Mouse (Mus musculus): ENCODE measurements around the gene Mpped1. TPM values are rescaled to one million over a fixed set of nuclear protein-coding genes. Genes with fewer than 3 reads are reported as not detected.

The Mpped1 gene
- polyA plus RNA-seq, 1 experiment from 2014 or later: 39.2 TPM

GRCm38 (mm10) chr15:83801011-83801410, 21.7 kb downstream of the Mpped1 start:
- no peak for DNase-seq (ENCODE audit: low spot score)
- no peak overlapping the region for H3K27ac ChIP-seq (ENCODE audit: low read depth, low read length)
- WGBS: 87% methylated on average over 5 of the region's 5 CpGs
- H3K4me3 ChIP-seq (ENCODE audit: low read depth, low read length): no peak overlapping the region
- 0 out of 2 replicates have a peak, but pooled peaks cover 1% of the 10 kb centered on the region for H3K4me1 ChIP-seq (replicated peaks; ENCODE audit: control insufficient read depth, insufficient read depth, low read length)
- no peaks in the 10 kb centered on the region; the same call in 1 of the 2 replicates for H3K36me3 ChIP-seq (ENCODE audit: control insufficient read depth, insufficient read depth, low read length)
- ATAC-seq (replicated peaks; ENCODE audit: low FRiP score): no peak
- H3K9me3 ChIP-seq (ENCODE audit: control insufficient read depth, low read length): no peaks in the 10 kb centered on the region
- no peak overlapping the region for H3K4me2 ChIP-seq (ENCODE audit: low read depth, low read length, severe bottlenecking)
- no peak overlapping the region for H3K9ac ChIP-seq (ENCODE audit: low read length)
- H3K27me3 ChIP-seq (ENCODE audit: control insufficient read depth, insufficient read depth, low read length): no peaks in the 10 kb centered on the region

GRCm38 (mm10) chr15:83814106-83814505, 34.8 kb downstream of the Mpped1 start:
- H3K27me3 ChIP-seq (ENCODE audit: control insufficient read depth, insufficient read depth, low read length): no peaks in the 10 kb centered on the region
- no peak overlapping the region for H3K4me2 ChIP-seq (ENCODE audit: low read depth, low read length, severe bottlenecking)
- H3K9me3 ChIP-seq (ENCODE audit: control insufficient read depth, low read length): no peaks in the 10 kb centered on the region; the same call in 1 of the 2 replicates
- no peak overlapping the region for H3K9ac ChIP-seq (ENCODE audit: low read length)
- ATAC-seq (replicated peaks; ENCODE audit: low FRiP score) (no peak), DNase-seq (ENCODE audit: low spot score) (no peak)
- no peaks in the 10 kb centered on the region for H3K36me3 ChIP-seq (ENCODE audit: control insufficient read depth, insufficient read depth, low read length)
- H3K27ac ChIP-seq (ENCODE audit: low read depth, low read length): no peak overlapping the region
- WGBS: 89% methylated on average over 6 of the region's 6 CpGs
- no peaks in the 10 kb centered on the region for H3K4me1 ChIP-seq (replicated peaks; ENCODE audit: control insufficient read depth, insufficient read depth, low read length)
- no peak overlapping the region for H3K4me3 ChIP-seq (ENCODE audit: low read depth, low read length)

- WGBS: 86% methylated on average over 8 of the region's 8 CpGs
- H3K9me3 ChIP-seq (ENCODE audit: control insufficient read depth, low read length): no peaks in the 10 kb centered on the region
- H3K9ac ChIP-seq (ENCODE audit: low read length): no peak overlapping the region
- no peak overlapping the region for H3K4me3 ChIP-seq (ENCODE audit: low read depth, low read length)
- no peaks in the 10 kb centered on the region for H3K27me3 ChIP-seq (ENCODE audit: control insufficient read depth, insufficient read depth, low read length)
- no peak overlapping the region for H3K27ac ChIP-seq (ENCODE audit: low read depth, low read length)
- DNase-seq (ENCODE audit: low spot score) (no peak), ATAC-seq (replicated peaks; ENCODE audit: low FRiP score) (no peak)
- H3K4me1 ChIP-seq (replicated peaks; ENCODE audit: control insufficient read depth, insufficient read depth, low read length): no peaks in the 10 kb centered on the region
- no peak overlapping the region for H3K4me2 ChIP-seq (ENCODE audit: low read depth, low read length, severe bottlenecking)
- H3K36me3 ChIP-seq (ENCODE audit: control insufficient read depth, insufficient read depth, low read length): no peaks in the 10 kb centered on the region; the same call in 1 of the 2 replicates
These were observed 48.7 kb downstream of the Mpped1 start for GRCm38 (mm10) chr15:83828011-83828410.

GRCm38 (mm10) chr15:83829226-83829625, 50.0 kb downstream of the Mpped1 start:
- no peak for ATAC-seq (replicated peaks; ENCODE audit: low FRiP score)
- Histone ChIP-seq H3K4me3 (ENCODE audit: low read depth, low read length) (no peak overlapping the region), H3K9me3 (ENCODE audit: control insufficient read depth, low read length) (no peaks in the 10 kb centered on the region), H3K4me1 (replicated peaks; ENCODE audit: control insufficient read depth, insufficient read depth, low read length) (no peaks in the 10 kb centered on the region), H3K27me3 (ENCODE audit: control insufficient read depth, insufficient read depth, low read length) (no peaks in the 10 kb centered on the region), H3K27ac (ENCODE audit: low read depth, low read length) (no peak overlapping the region), H3K4me2 (ENCODE audit: low read depth, low read length, severe bottlenecking) (no peak overlapping the region), H3K9ac (ENCODE audit: low read length) (no peak overlapping the region), H3K36me3 (ENCODE audit: control insufficient read depth, insufficient read depth, low read length) (no peaks in the 10 kb centered on the region; the same call in 1 of the 2 replicates)
- WGBS: 84% methylated on average over 13 of the region's 13 CpGs
- DNase-seq (ENCODE audit: low spot score): no peak

- Histone ChIP-seq H3K4me1 (replicated peaks; ENCODE audit: control insufficient read depth, insufficient read depth, low read length) (no peaks in the 10 kb centered on the region), H3K27me3 (ENCODE audit: control insufficient read depth, insufficient read depth, low read length) (no peaks in the 10 kb centered on the region), H3K36me3 (ENCODE audit: control insufficient read depth, insufficient read depth, low read length) (no peaks in the 10 kb centered on the region; the same call in 1 of the 2 replicates), H3K27ac (ENCODE audit: low read depth, low read length) (no peak overlapping the region), H3K4me3 (ENCODE audit: low read depth, low read length) (no peak overlapping the region), H3K9me3 (ENCODE audit: control insufficient read depth, low read length) (no peaks in the 10 kb centered on the region), H3K4me2 (ENCODE audit: low read depth, low read length, severe bottlenecking) (no peak overlapping the region), H3K9ac (ENCODE audit: low read length) (no peak overlapping the region)
- 75% methylated on average over 6 of the region's 6 CpGs for WGBS
- DNase-seq (ENCODE audit: low spot score) (no peak), ATAC-seq (replicated peaks; ENCODE audit: low FRiP score) (no peak)
These were observed 53.0 kb downstream of the Mpped1 start for GRCm38 (mm10) chr15:83832265-83832664.

GRCm38 (mm10) chr15:83840950-83841719, 61.9 kb downstream of the Mpped1 start:
- 0 out of 2 replicates have a peak, but pooled peaks cover 2% of the 10 kb centered on the region for H3K27me3 ChIP-seq (ENCODE audit: control insufficient read depth, insufficient read depth, low read length)
- H3K27ac ChIP-seq (ENCODE audit: low read depth, low read length): no peak overlapping the region
- no peaks in the 10 kb centered on the region for H3K9me3 ChIP-seq (ENCODE audit: control insufficient read depth, low read length)
- peaks cover 15% of the 10 kb centered on the region for H3K4me1 ChIP-seq (replicated peaks; ENCODE audit: control insufficient read depth, insufficient read depth, low read length)
- H3K4me3 ChIP-seq (ENCODE audit: low read depth, low read length): no peak overlapping the region
- DNase-seq (ENCODE audit: low spot score) (no peak), ATAC-seq (replicated peaks; ENCODE audit: low FRiP score) (no peak)
- H3K9ac ChIP-seq (ENCODE audit: low read length): no peak overlapping the region
- H3K4me2 ChIP-seq (ENCODE audit: low read depth, low read length, severe bottlenecking): no peak overlapping the region
- WGBS: 83% methylated on average over 10 of the region's 10 CpGs
- H3K36me3 ChIP-seq (ENCODE audit: control insufficient read depth, insufficient read depth, low read length): no peaks in the 10 kb centered on the region

- Histone ChIP-seq H3K9me3 (ENCODE audit: control insufficient read depth, low read length) (no peaks in the 10 kb centered on the region), H3K27me3 (ENCODE audit: control insufficient read depth, insufficient read depth, low read length) (0 out of 2 replicates have a peak, but pooled peaks cover 2% of the 10 kb centered on the region), H3K4me3 (ENCODE audit: low read depth, low read length) (no peak overlapping the region), H3K27ac (ENCODE audit: low read depth, low read length) (no peak overlapping the region), H3K4me1 (replicated peaks; ENCODE audit: control insufficient read depth, insufficient read depth, low read length) (peaks cover 18% of the 10 kb centered on the region), H3K4me2 (ENCODE audit: low read depth, low read length, severe bottlenecking) (no peak overlapping the region), H3K36me3 (ENCODE audit: control insufficient read depth, insufficient read depth, low read length) (no peaks in the 10 kb centered on the region), H3K9ac (ENCODE audit: low read length) (no peak overlapping the region)
- ATAC-seq (replicated peaks; ENCODE audit: low FRiP score) (no peak), DNase-seq (ENCODE audit: low spot score) (no peak)
- 77% methylated on average over 12 of the region's 12 CpGs for WGBS
These were observed 63.2 kb downstream of the Mpped1 start for GRCm38 (mm10) chr15:83842419-83842818.

- Histone ChIP-seq H3K4me3 (ENCODE audit: low read depth, low read length) (no peak overlapping the region), H3K36me3 (ENCODE audit: control insufficient read depth, insufficient read depth, low read length) (no peaks in the 10 kb centered on the region), H3K4me1 (replicated peaks; ENCODE audit: control insufficient read depth, insufficient read depth, low read length) (peaks cover 18% of the 10 kb centered on the region), H3K4me2 (ENCODE audit: low read depth, low read length, severe bottlenecking) (peak overlapping the region; percentile 8; the same call in 1 of the 2 replicates), H3K27me3 (ENCODE audit: control insufficient read depth, insufficient read depth, low read length) (0 out of 2 replicates have a peak, but pooled peaks cover 2% of the 10 kb centered on the region), H3K9ac (ENCODE audit: low read length) (no peak overlapping the region; the same call in 1 of the 2 replicates), H3K27ac (ENCODE audit: low read depth, low read length) (no peak overlapping the region), H3K9me3 (ENCODE audit: control insufficient read depth, low read length) (no peaks in the 10 kb centered on the region)
- DNase-seq (ENCODE audit: low spot score): no peak
- no peak for ATAC-seq (replicated peaks; ENCODE audit: low FRiP score)
- 25% methylated on average over 22 of the region's 22 CpGs for WGBS
These were observed 63.9 kb downstream of the Mpped1 start for GRCm38 (mm10) chr15:83842915-83843789.
